Mouse (Mus musculus) bone marrow macrophage, adult 2 months (primary cell): ENCODE results near the gene Nmrk1.

Source experiments
- CTCF ChIP-seq: IDR thresholded peaks from 2 replicates; pipeline ENCODE4 v1.5.1; 2012; ENCODE audit warnings: low read depth, mild to moderate bottlenecking, low read length, moderate library complexity
- POLR2A ChIP-seq: IDR thresholded peaks from 2 replicates; pipeline ENCODE4 v1.6.1; 2012; ENCODE audit warnings: mild to moderate bottlenecking, low read depth, low read length, borderline replicate concordance

- TF ChIP-seq CTCF (no peak), POLR2A (no peak)
Observed at GRCm38 (mm10) chr19:18673116-18673515, 41.4 kb downstream of the Nmrk1 start.
